Mouse (Mus musculus): ENCODE measurements around the gene Fgf22. TPM values are rescaled to one million over a fixed set of nuclear protein-coding genes. Genes with fewer than 3 reads are reported as not detected.

The Fgf22 gene
- polyA plus RNA-seq, 1 experiment from 2014 or later, result 0.09 TPM

GRCm38 (mm10) chr10:79716988-79717355 lies 37.9 kb upstream of the Fgf22 start:
- Histone ChIP-seq H3K27me3 (replicated peaks) (peaks cover 39% of the 10 kb centered on the region), H3K4me2 (replicated peaks) (peak overlapping the region; percentile 99), H3K27ac (no peak overlapping the region), H3K9ac (peak overlapping the region; percentile 46), H3K4me3 (replicated peaks) (peak overlapping the region; percentile 68), H3K9me3 (no peaks in the 10 kb centered on the region), H3K4me1 (replicated peaks) (peaks cover 14% of the 10 kb centered on the region), H3K36me3 (no peaks in the 10 kb centered on the region)
- WGBS, result 1% methylated on average over 36 of the region's 44 CpGs
- ATAC-seq, result peak; percentile 41

GRCm38 (mm10) chr10:79717640-79718357 lies 37.1 kb upstream of the Fgf22 start:
- H3K27me3 ChIP-seq (replicated peaks), result peaks cover 39% of the 10 kb centered on the region
- 8% methylated on average over 43 of the region's 43 CpGs for WGBS
- H3K4me1 ChIP-seq (replicated peaks), result peaks cover 14% of the 10 kb centered on the region
- no peaks in the 10 kb centered on the region for H3K36me3 ChIP-seq
- peak overlapping the region; percentile 99 for H3K4me2 ChIP-seq (replicated peaks)
- H3K9ac ChIP-seq, result no peak overlapping the region; the same call in 1 of the 2 replicates
- peak overlapping the region; percentile 68 for H3K4me3 ChIP-seq (replicated peaks)
- H3K27ac ChIP-seq, result no peak overlapping the region
- no peaks in the 10 kb centered on the region for H3K9me3 ChIP-seq
- 0 out of 2 replicates have a peak, but pooled peaks have one; percentile 10 for ATAC-seq

GRCm38 (mm10) chr10:79721089-79721488 lies 33.8 kb upstream of the Fgf22 start:
- no peaks in the 10 kb centered on the region for H3K9me3 ChIP-seq
- H3K9ac ChIP-seq, result no peak overlapping the region
- H3K4me2 ChIP-seq (replicated peaks), result no peak overlapping the region
- no peak for ATAC-seq
- no peak overlapping the region for H3K27ac ChIP-seq
- WGBS, result 66% methylated on average over 5 of the region's 5 CpGs
- H3K4me3 ChIP-seq (replicated peaks), result no peak overlapping the region
- peaks cover 14% of the 10 kb centered on the region for H3K4me1 ChIP-seq (replicated peaks)
- no peaks in the 10 kb centered on the region for H3K36me3 ChIP-seq
- H3K27me3 ChIP-seq (replicated peaks), result peaks cover 24% of the 10 kb centered on the region

- Histone ChIP-seq H3K4me2 (replicated peaks) (no peak overlapping the region), H3K36me3 (no peaks in the 10 kb centered on the region), H3K9me3 (no peaks in the 10 kb centered on the region), H3K27ac (no peak overlapping the region), H3K4me1 (replicated peaks) (no peaks in the 10 kb centered on the region), H3K4me3 (replicated peaks) (no peak overlapping the region), H3K9ac (no peak overlapping the region), H3K27me3 (replicated peaks) (peaks cover 5% of the 10 kb centered on the region; the same call in 1 of the 2 replicates)
- no peak for ATAC-seq
- WGBS, result 69% methylated on average over 6 of the region's 6 CpGs
These were observed 31.8 kb upstream of the Fgf22 start for GRCm38 (mm10) chr10:79723047-79723446.

GRCm38 (mm10) chr10:79723692-79724091 lies 31.2 kb upstream of the Fgf22 start:
- H3K9me3 ChIP-seq, result no peaks in the 10 kb centered on the region
- no peaks in the 10 kb centered on the region for H3K4me1 ChIP-seq (replicated peaks)
- H3K27ac ChIP-seq, result no peak overlapping the region
- no peak overlapping the region for H3K4me2 ChIP-seq (replicated peaks)
- H3K36me3 ChIP-seq, result no peaks in the 10 kb centered on the region
- H3K9ac ChIP-seq, result no peak overlapping the region
- ATAC-seq, result no peak
- 78% methylated on average over 7 of the region's 7 CpGs for WGBS
- H3K27me3 ChIP-seq (replicated peaks), result no peaks in the 10 kb centered on the region
- no peak overlapping the region for H3K4me3 ChIP-seq (replicated peaks)

- Histone ChIP-seq H3K4me1 (replicated peaks) (no peaks in the 10 kb centered on the region), H3K27me3 (replicated peaks) (no peaks in the 10 kb centered on the region), H3K27ac (no peak overlapping the region), H3K4me3 (replicated peaks) (no peak overlapping the region), H3K36me3 (no peaks in the 10 kb centered on the region), H3K4me2 (replicated peaks) (no peak overlapping the region), H3K9ac (no peak overlapping the region), H3K9me3 (no peaks in the 10 kb centered on the region)
- peak; percentile 52; the same call in 1 of the 2 replicates for ATAC-seq
- 43% methylated on average over 11 of the region's 11 CpGs for WGBS
These were observed 28.8 kb upstream of the Fgf22 start for GRCm38 (mm10) chr10:79726090-79726489.

- Histone ChIP-seq H3K27me3 (replicated peaks) (no peaks in the 10 kb centered on the region), H3K36me3 (peaks cover 3% of the 10 kb centered on the region; the same call in 1 of the 2 replicates), H3K4me1 (replicated peaks) (no peaks in the 10 kb centered on the region), H3K9me3 (no peaks in the 10 kb centered on the region), H3K27ac (no peak overlapping the region), H3K4me2 (replicated peaks) (no peak overlapping the region), H3K4me3 (replicated peaks) (no peak overlapping the region), H3K9ac (no peak overlapping the region)
- 73% methylated on average over 28 of the region's 28 CpGs for WGBS
- no peak for ATAC-seq
These were observed 26.3 kb upstream of the Fgf22 start for GRCm38 (mm10) chr10:79728323-79729249.

GRCm38 (mm10) chr10:79729357-79729965 lies 25.4 kb upstream of the Fgf22 start:
- Histone ChIP-seq H3K9ac (no peak overlapping the region), H3K9me3 (no peaks in the 10 kb centered on the region), H3K27ac (no peak overlapping the region), H3K4me2 (replicated peaks) (no peak overlapping the region), H3K27me3 (replicated peaks) (no peaks in the 10 kb centered on the region), H3K4me3 (replicated peaks) (no peak overlapping the region), H3K4me1 (replicated peaks) (no peaks in the 10 kb centered on the region), H3K36me3 (peaks cover 9% of the 10 kb centered on the region; the same call in 1 of the 2 replicates)
- no peak for ATAC-seq
- WGBS, result 70% methylated on average over 13 of the region's 13 CpGs

- H3K9me3 ChIP-seq, result no peaks in the 10 kb centered on the region; the same call in 1 of the 2 replicates
- peaks cover 39% of the 10 kb centered on the region for H3K36me3 ChIP-seq
- no peak overlapping the region for H3K9ac ChIP-seq
- no peak overlapping the region for H3K4me2 ChIP-seq (replicated peaks)
- no peak for ATAC-seq
- no peak overlapping the region for H3K4me3 ChIP-seq (replicated peaks)
- H3K27ac ChIP-seq, result no peak overlapping the region
- 90% methylated on average over 1 of the region's 1 CpGs for WGBS
- no peaks in the 10 kb centered on the region; the same call in 1 of the 2 replicates for H3K27me3 ChIP-seq (replicated peaks)
- H3K4me1 ChIP-seq (replicated peaks), result no peaks in the 10 kb centered on the region
These were observed 22.4 kb upstream of the Fgf22 start for GRCm38 (mm10) chr10:79732500-79732899.

GRCm38 (mm10) chr10:79733847-79734246 lies 21.0 kb upstream of the Fgf22 start:
- peaks cover 4% of the 10 kb centered on the region for H3K9me3 ChIP-seq
- no peaks in the 10 kb centered on the region; the same call in 1 of the 2 replicates for H3K27me3 ChIP-seq (replicated peaks)
- no peak overlapping the region for H3K4me3 ChIP-seq (replicated peaks)
- no peak for ATAC-seq
- WGBS, result 95% methylated on average over 15 of the region's 15 CpGs
- no peak overlapping the region for H3K4me2 ChIP-seq (replicated peaks)
- H3K4me1 ChIP-seq (replicated peaks), result no peaks in the 10 kb centered on the region
- peaks cover 53% of the 10 kb centered on the region for H3K36me3 ChIP-seq
- H3K9ac ChIP-seq, result no peak overlapping the region
- no peak overlapping the region for H3K27ac ChIP-seq

GRCm38 (mm10) chr10:79735361-79735760 lies 19.5 kb upstream of the Fgf22 start:
- no peak overlapping the region for H3K9ac ChIP-seq
- no peak overlapping the region for H3K27ac ChIP-seq
- H3K4me3 ChIP-seq (replicated peaks), result no peak overlapping the region
- H3K4me1 ChIP-seq (replicated peaks), result no peaks in the 10 kb centered on the region
- ATAC-seq, result peak; percentile 15; the same call in 1 of the 2 replicates
- H3K27me3 ChIP-seq (replicated peaks), result no peaks in the 10 kb centered on the region; the same call in 1 of the 2 replicates
- peaks cover 68% of the 10 kb centered on the region for H3K36me3 ChIP-seq
- peaks cover 15% of the 10 kb centered on the region for H3K9me3 ChIP-seq
- 32% methylated on average over 41 of the region's 52 CpGs for whole genome bisulfite sequencing
- peak overlapping the region; percentile 31 for H3K4me2 ChIP-seq (replicated peaks)

GRCm38 (mm10) chr10:79736706-79737105 lies 18.2 kb upstream of the Fgf22 start:
- peaks cover 22% of the 10 kb centered on the region for H3K9me3 ChIP-seq
- no peak overlapping the region for H3K4me3 ChIP-seq (replicated peaks)
- 88% methylated on average over 14 of the region's 14 CpGs for WGBS
- no peak overlapping the region for H3K27ac ChIP-seq
- H3K36me3 ChIP-seq, result peaks cover 81% of the 10 kb centered on the region
- H3K9ac ChIP-seq, result no peak overlapping the region
- no peak for ATAC-seq
- H3K4me1 ChIP-seq (replicated peaks), result no peaks in the 10 kb centered on the region
- no peak overlapping the region for H3K4me2 ChIP-seq (replicated peaks)
- H3K27me3 ChIP-seq (replicated peaks), result no peaks in the 10 kb centered on the region; the same call in 1 of the 2 replicates

All from intestine, embryonic 15.5 days (tissue).